Mouse (Mus musculus): Measurements from ENCODE around the gene Gemin2. TPM values are rescaled to one million over a fixed set of nuclear protein-coding genes. Genes with fewer than 3 reads are reported as not detected.
"Not testable (repeated sequence)": the region's sequence is repeated elsewhere in the genome, so short reads cannot be mapped to it uniquely, and the experiment has no call there.

Gene Gemin2
- 3.1 and 4.0 TPM in 2 replicates for polyA plus RNA-seq (2012; rRNA removed)

DNA sequence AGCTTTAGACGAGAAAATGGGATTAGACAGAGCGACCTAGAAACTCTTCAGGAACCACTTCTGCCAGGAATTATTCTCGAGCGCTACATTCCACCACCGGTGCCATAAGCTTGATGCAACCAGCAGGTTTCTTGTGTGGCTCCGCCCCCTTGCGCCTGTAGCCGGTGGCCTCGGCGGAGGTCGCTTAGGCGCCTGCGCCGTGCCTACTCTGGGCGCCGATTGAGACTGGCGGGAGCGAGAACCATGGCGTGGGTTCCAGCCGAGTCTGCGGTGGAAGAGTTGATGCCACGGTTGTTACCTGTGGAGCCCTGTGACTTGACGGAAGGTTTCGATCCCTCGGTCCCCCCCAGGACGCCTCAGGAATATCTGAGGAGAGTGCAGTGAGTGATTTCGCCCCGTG is at the start of gene Gemin2:
TSS of gene Gemin2 (plus strand) at position 160 of the 400 bp plus-strand sequence.
- no peak for DNase-seq (ENCODE audit: low read depth)

DNA sequence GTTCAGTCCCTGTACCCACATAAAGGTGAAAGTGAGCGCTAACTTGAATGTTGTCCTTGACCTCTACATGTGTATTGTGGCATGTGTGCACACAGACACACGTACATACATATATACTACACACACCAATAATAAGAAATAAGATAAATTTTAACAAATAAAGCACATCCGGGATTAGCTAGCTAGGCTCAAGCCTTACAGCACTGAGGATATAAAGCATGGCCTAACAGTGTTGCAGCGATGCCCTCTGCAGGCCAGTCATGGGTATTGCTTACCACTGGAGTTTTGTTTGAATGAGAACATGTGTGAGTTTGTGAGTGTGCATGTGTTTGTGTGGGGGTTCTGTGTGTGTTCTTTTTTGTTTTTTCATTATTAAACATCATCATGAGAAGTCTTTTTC is 48.6 kb upstream of the Gemin2 start:
- DNase-seq (ENCODE audit: low read depth) = no peak

DNA sequence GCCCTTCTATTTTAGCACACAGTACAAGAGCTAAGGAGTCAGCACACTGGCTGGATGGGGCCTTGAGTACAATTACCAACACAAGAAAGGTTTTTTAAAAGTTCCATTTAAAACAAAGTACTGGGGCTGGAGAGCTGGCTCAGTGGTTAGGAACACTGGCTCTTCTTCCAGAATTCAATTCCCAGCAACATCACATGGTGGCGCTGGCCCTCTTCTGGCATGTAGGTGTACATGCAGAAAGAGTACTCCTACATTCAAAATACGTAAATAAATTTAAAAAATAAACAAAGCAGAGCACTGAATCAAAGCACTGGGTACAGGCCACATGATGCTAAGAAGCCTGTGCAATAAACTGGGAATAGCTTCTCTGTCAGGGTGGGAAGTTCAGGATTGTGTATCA is 36.2 kb upstream of the Gemin2 start:
- DNase-seq (ENCODE audit: low read depth) = no peak

DNA sequence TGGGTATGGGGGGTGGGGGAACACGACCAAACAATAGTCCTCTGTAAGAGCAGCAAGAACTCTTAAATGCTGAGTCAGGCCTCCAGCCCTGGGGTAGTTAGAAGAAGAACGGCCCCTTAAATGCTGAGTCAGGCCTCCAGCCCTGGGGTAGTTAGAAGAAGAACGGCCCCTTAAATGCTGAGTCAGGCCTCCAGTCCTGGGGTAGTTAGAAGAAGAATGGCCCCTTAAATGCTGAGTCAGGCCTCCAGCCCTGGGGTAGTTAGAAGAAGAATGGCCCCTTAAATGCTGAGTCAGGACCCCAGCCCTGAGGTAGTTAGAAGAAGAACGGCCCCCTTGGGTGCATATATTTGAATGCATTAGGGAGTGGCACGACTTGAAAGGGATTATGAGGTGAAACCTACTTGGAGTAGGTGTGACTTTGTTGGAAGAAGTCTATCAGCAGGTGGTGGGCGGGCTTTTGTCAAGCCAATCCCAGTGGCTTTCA is 32.0 kb upstream of the Gemin2 start:
- DNase-seq (ENCODE audit: low read depth) = not testable (repeated sequence)

DNA sequence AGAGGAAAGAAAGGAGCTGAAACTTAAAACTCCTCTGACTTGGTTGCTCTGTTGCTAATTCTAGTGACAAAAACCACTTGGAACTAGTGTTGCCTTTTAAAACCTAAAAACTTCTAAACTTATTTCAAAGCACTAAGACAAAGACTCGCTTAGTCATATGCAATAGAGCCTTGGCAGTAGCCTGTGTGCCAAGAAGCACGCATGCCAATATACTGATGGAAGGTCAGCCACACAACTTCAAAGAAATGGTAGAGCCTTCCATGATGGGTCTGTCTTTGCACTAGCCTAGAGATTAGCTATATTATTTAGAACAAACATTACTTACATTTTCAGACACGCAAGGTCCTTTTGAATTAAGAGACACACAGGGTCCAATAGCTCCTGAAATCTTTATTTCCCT is 27.4 kb upstream of the Gemin2 start:
- DNase-seq (ENCODE audit: low read depth) = no peak

DNA sequence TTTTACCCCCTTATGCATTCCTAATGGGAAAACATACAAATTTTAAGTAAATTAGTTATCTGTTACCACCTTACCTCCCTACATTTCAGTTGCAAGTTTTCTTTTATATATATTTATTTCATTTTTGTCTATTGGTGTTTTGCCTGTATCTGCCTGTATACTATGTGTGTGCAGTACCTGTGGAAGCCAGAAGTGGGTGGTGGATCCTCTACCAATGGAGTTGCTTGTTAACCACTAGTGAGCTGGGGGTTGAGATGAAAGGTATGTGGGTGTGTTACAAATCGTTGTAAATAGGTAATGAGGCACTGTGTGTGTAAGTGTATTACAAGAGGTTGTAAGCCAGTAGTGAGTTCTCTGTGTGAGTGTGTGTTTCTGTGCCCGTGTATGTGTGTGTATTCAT is 2.7 kb upstream of the Gemin2 start:
- DNase-seq (ENCODE audit: low read depth) = no peak

DNA sequence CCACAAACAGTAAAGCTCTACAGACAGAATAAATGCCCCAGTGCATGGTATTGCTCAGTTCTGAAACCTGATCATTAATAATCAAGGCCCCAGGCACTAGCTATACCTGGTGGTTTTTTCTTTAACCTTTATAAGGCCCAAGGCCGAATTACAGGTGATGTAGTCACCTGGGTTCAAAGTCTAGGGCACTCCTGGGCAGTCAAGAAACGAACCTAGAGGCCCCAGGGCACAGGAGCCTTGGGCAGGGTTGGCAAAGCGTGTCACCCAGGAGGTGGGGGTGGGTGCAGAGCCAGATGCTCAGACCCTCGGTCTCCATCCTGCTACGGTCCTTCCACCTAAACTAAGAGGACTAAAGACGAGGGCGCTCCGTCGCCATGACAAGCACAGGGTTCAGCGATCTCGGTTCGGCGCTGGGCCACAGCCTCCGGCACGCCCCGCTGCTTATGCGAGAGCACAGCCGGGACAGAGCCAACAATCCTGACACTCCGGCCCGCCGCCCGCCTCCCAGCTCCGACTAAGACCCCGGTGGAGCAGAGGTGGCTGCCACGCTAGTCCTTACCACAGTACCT is 1.8 kb upstream of the Gemin2 start:
- no peak for DNase-seq (ENCODE audit: low read depth)

DNA sequence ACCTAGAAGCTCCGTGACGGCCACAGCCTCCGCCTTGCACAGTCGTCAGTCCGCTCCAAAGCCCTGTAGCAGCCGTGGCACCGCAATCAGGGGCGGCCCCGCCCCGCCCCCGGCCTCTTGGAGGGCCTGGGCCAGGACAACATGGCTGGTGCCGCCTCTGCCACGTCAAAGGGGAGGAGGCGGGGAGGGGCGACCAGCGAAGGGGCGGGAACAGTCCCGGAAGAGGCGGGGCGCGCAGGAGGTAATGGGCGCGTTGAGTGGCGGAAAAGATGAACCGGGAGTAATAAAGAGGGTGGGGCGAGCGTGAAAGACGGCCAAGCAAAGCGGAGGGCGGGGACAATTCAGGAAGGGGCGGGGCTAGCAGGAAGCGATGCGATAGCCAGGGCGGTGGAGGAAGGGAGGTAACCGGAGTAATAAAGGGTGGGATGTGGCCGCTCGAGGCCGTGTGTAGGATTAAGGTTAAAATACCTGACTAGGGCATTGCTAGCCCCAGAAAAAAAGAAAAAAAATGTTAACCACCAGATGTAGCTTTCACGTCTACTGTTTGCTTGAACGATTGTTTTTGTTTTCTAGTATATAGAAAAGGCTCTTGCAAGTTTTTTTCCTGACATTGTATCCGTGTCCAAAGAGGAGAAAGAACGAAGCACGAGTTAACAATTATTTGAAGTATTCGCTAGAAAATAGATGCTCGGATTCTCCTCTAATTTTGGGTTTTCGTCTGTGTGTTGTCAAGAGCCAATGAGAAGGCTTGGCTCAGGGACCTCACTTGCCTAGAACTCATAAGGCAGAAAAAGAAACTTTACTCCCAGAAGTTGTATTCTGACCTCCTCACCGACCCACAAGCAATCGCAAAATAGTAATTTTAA is 1.1 kb upstream of the Gemin2 start, which contains the start of gene Sec23a:
TSS of gene Sec23a (minus strand) at position 174 of the 866 bp plus-strand sequence.
- no peak for DNase-seq (ENCODE audit: low read depth)

DNA sequence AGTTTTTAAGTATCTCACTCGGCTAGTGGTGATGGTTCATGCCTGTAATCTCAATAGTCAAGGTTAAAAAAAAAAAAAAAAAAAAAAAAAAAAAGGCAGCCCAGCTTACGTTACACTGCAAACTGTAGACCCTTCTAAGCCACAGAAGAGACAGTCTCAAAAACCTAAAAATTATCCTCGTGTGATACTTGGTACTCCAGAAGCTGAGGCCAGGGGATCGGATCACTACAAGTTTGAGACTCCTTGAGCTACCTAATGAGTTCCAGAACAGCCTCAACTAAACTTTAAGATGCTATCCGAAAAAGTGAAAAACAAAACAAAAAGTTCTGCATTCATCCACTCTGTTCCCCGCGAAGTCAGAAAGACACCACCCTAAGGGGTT is 492 bp upstream of the Gemin2 start:
- no peak for DNase-seq (ENCODE audit: low read depth)

DNA sequence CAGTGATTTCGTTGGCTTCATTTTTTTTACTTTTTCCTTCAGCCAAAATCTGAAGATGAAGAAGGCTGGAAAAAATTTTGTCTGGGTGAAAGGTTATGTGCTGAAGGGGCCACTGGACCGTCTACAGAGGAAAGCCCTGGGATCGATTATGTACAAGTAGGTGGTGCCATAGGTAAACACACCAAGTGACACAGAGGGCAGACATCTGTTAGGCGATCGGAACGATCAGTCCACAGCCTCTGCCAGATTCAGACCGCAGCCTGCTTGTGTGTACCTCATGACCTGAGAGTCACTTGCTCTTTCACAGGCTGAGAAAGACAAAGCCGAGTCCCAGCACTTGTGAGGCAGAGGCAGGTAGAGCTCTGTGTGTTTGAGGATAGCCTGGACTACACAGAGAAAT is 4.8 kb downstream of the Gemin2 start:
- no peak for DNase-seq (ENCODE audit: low read depth)

DNA sequence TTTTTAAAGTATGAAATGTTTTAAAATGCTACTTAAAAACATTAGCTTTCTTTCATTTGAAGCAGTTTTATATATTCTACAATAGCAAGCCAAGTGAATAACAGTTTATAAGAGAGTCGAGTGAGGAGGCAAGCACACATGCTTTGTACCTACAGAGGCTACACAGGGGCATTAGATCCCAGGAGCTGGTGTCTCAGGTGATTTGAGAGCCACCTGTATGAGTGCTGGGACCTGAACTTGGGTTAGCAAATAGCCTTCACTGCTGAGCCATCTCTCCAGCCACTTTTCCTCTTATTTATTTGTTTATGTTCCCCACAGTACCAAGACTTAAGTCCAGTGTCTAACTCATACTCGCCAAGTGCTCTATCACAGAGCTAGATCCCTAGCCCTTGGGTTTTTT is 6.7 kb downstream of the Gemin2 start:
- DNase-seq (ENCODE audit: low read depth) = no peak

DNA sequence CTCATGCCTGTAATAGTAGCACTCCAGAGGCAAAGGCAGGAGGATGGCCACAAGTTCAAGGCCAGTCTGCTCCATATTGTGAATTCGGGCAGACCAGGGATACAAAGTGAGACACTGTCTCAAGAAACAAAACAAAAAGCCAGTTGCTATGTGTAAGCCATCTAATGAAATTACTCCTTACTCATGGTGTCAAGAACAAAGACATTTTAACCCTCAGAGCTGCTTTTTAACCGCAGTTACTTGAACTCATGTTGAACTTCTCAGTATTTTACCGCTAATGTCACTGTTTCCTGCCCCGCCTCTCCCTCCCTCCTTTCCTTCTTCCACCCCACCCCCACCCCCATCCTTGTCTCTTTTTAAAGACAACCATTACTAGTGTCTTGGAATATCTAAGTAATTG is 8.1 kb downstream of the Gemin2 start:
- DNase-seq (ENCODE audit: low read depth) = no peak

DNA sequence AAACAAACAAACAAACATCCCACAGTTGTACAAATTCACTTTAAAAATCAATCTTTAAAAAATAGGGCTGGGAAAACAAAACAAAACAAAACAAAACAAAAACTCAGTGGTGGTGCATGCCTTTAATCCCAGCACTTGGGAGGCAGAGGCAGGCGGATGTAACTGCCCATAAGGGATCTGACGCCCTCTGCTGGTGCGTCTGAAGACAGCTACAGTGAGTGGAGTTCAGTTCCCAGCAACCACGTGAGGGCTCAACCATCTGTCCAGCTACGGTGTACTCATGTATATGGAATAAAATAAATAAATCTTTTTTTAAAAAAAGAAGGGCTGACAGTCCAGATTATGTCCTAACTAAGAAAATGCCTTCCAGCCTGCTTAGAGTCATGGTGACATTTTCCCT is 18.9 kb downstream of the Gemin2 start:
- no peak for DNase-seq (ENCODE audit: low read depth)

DNA sequence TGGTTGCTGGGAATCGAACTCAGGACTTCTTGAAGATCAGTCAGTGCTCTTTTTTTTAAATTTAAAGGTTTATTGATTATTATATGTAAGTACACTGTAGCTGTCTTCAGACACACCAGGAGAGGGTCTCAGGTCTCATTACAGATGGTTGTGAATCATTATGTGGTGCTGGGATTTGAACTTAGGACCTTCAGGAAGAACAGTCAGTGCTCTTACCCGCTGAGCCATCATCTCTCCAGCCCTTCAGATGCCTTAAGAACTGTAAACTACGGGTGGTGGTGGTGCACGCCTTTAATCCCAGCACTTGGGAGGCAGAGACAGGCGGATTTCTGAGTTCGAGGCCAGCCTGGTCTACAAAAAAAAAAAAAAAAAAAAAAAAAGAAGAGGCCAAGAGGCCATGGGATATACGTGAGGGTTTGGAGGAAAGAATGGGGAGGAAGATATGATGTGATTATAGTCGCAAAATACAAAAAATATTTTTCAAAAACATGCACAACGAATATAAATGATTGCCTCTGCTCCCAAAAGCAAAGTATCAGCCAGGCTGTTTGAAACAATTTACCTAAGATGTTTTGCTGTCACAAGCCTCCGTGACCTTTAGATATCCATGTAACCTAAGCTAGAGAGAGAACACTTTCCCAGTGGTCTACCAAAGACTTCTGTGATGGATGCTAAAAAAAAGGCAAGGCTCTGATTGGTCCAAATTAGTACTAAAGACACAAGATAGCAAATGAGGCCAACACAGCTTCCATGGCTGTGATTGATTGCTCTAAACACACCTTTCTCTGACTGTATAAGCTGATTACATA is 26.2 kb downstream of the Gemin2 start:
- DNase-seq (ENCODE audit: low read depth) = no peak

DNA sequence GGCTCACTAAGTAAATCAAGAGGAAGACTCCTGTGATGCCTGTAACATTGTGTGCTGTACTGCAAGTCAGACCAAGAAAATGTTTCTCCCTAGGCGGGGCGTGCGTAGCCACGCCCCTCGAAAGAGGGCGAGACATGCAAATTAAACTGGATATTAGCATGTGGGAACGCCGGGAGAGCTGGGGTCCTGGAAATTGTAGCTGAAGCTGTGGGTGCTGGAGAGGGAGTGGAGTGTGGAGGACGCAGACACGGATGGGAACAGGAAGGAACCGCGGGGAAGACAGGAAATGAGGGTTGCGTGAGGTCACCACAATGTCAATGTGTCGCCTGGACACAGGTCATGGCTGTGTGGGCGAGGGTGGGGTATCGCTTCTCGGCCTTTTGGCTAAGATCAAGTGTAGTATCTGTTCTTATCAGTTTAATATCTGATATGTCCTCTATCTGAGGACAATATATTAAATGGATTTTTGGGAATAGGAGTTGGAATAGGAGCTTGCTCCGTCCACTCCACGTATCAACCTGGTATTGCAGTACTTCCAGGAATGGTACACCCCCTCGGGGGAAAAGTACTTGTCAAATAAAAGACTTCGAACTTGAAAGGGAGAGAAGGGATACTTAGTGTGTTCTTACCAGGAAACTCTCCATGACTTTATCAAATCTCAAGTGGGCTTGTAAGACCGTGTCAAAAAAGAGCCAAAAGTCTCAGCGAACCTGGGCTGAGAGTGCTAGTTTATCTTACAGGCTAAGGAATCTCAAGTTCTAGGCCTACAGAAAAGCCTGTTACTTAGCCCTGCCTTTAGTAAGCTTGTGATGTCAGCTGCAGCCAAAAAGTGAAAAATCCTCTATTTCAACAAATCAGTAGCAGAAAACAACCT is 27.0 kb downstream of the Gemin2 start:
- no peak for DNase-seq (ENCODE audit: low read depth)

DNA sequence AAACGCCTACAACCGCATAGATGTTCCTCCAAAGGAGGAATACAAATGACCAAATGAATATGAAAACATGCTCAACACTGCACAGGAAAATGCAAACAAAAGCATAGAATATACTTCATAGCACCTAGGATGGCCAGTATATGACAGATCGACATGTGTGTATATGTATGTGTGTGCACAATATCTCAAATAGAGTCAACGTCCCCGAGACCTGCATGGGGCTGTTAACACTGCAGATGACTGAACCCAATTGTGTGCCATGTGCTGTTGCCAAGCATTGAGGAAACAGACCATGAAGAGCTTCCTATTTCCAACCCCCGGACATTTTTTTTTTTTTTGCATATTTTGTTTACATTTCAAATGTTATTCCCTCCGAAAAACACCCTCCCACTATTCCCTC is 27.7 kb downstream of the Gemin2 start:
- no peak for DNase-seq (ENCODE audit: low read depth)

DNA sequence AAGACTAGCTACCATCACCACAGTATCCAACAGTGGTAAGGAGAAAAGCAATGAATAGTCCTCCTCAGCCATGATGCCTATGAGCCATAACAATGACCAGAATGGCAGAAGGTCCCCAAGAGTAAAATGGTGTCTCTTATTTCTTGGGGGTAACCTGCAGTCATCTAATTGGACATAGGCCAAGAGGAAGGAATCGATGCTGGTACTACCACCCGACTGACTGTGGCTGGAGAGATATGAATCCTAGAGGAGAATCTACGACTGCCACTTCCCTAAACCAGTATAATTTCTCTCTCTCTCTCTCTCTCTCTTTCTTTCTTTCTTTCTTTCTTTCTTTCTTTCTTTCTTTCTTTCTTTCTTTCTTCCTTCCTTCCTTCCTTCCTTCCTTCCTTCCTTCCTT is 39.3 kb downstream of the Gemin2 start:
- DNase-seq (ENCODE audit: low read depth) = no peak

DNA sequence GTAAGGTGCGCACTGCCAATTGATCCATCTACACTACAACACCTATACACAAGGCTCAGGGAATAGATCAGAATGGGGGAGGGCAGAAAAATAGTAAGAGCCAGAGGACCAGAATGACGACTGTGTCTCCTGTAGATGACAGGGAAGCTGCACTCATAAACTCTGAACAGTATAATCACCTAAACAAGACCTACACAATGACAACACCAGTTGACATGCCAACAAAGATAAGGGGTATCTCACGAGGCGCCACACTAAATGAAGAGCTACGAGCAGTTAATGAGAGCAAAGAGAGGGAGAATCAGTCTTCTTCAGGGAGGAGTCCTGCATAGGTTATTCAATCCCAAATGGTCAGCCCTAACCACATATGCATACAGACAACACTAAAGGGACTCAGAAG is 40.0 kb downstream of the Gemin2 start:
- DNase-seq (ENCODE audit: low read depth) = no peak

DNA sequence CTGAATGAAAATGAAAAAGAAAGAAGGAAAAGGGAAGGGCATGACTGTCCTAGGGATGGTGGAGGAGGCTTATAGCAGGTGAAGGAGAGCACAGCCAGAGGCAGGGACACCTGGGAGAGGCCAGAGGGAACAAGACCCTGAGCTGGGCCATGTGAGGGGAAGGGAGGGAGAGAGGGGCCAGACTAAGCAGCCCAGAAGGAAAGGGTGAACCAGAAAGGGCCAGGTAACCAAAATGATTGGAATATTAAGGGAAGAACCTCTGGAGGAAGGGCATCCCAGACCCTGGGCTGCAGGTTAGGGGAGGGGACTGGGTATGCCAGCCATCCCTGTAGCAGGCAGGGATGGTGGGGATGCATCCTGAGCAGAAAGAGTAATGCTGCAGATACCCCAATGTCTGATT is 40.8 kb downstream of the Gemin2 start:
- DNase-seq (ENCODE audit: low read depth) = no peak

DNA sequence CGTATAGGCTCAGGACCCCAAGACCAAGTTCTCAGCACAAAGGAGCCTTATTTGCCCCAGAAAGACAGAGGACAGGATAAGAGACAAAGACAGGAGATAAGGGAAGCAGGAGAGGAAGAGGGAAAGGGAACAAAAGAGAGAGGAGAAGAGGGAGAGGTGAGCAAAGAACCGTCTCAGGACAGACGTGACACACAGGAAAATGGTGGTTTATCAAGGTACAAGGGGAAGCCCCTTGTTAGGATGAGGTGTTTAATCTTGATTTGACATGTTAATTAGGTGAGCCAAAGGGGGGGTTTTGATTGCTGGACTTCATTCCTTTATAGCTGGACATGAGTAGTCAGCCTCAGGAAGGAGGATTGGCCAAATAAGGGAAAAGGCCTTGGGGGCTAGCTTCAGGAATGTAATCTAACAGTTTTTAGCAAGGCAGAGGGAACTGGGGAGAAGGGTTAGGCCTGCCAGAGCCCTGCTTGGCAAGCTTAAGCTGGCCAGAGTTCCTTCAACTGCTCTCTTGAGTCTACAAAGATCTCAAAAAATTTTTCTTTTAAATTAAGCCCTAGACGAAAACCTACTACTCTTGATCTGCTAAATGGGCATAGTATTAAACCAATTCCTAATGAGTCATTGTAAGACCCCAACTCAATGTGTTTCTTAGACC is 42.1 kb downstream of the Gemin2 start:
- DNase-seq (ENCODE audit: low read depth) = no peak

DNA sequence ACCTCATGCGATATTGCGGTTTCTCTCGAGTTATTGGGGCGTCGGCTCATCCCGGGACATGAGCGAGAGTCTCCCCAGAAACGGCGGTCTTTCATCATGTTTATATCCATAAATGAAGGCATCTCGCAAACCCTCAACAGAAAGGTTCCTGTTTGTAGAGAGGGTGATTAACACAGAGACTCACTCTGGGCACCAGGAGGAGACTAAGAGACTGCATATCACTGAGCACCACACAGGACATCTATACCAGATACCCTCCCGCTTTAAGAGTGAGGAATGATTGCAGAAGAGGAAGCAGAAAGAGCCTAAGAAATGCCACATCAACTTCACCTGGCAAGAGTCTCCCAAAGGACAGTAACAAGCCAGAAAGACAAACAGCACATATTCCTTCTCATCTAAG is 43.0 kb downstream of the Gemin2 start:
- no peak for DNase-seq (ENCODE audit: low read depth)

Measured in gonadal fat pad, adult 2 months (tissue).